Comparison of ENCODE assay signal across 8 mouse cellular contexts in genomic region chr17:75004820-75005219, GRCm38 (mm10). TPM values are rescaled to one million over a fixed set of nuclear protein-coding genes. Genes with fewer than 3 reads are reported as not detected.
DNase-seq lines count a peak whose midpoint lies in the region; ATAC-seq and TF ChIP-seq lines count a peak whose summit lies in the region.

No protein-coding gene starts in this region.

- no peaks in the 10 kb centered on the region for H3K9me3 ChIP-seq in intestine, embryonic 14.5 days (ENCODE audit: control insufficient read depth, low read length)
- H3K9me3 ChIP-seq in midbrain, embryonic 10.5 days (replicated peaks), result no peaks in the 10 kb centered on the region

- under 1% methylated on average over 11 of the region's 11 CpGs for WGBS in intestine, embryonic 14.5 days
- WGBS in midbrain, embryonic 10.5 days, result under 1% methylated on average over 11 of the region's 11 CpGs
- 2% methylated on average over 11 of the region's 11 CpGs for WGBS in small intestine, adult 2 months

- no peaks in the 10 kb centered on the region for H3K36me3 ChIP-seq in intestine, embryonic 14.5 days (ENCODE audit: control insufficient read depth, insufficient read depth, low read length)
- H3K36me3 ChIP-seq in midbrain, embryonic 10.5 days, result no peaks in the 10 kb centered on the region
- H3K36me3 ChIP-seq in small intestine, adult 2 months (ENCODE audit: control insufficient read depth, insufficient read depth, low read length), result no peaks in the 10 kb centered on the region

- ATAC-seq in common myeloid progenitor, adult 5-6 weeks (replicated peaks; ENCODE audit: low read depth, poor library complexity, severe bottlenecking), result peak; percentile 88
- ATAC-seq in intestine, embryonic 14.5 days (replicated peaks; ENCODE audit: low FRiP score, low TSS enrichment, low read depth), result peak; percentile 87
- no peak for ATAC-seq in activated CD4-positive, CD25-positive, alpha-beta regulatory T cell, adult 4 months

- no peak for TF ChIP-seq POLR2A in small intestine, adult 2 months (IDR thresholded peaks at IDR 0.05; ENCODE audit: low read depth, low read length)

- no peaks in the 10 kb centered on the region for H3K27me3 ChIP-seq in intestine, embryonic 14.5 days (replicated peaks; ENCODE audit: control insufficient read depth, insufficient read depth, low read length)
- peaks cover 52% of the 10 kb centered on the region for H3K27me3 ChIP-seq in midbrain, embryonic 10.5 days (ENCODE audit: low read depth, poor library complexity, severe bottlenecking)
- H3K27me3 ChIP-seq in small intestine, adult 2 months (ENCODE audit: control insufficient read depth, insufficient read depth, low read length), result peaks cover 22% of the 10 kb centered on the region

- H3K4me2 ChIP-seq in intestine, embryonic 14.5 days (ENCODE audit: low read length), result peak overlapping the region; percentile 84

- TF ChIP-seq CTCF in small intestine, adult 2 months (IDR thresholded peaks at IDR 0.05; ENCODE audit: extremely low read depth, insufficient read length, insufficient replicate concordance, low read depth, low read length), result peak; percentile 73; the same call in 1 of the 2 replicates

- peak; percentile 2 for DNase-seq in T-cell, adult 2 months (ENCODE audit: low spot score)
- peak; percentile 63 for DNase-seq in gastrocnemius, postnatal 25 days
- DNase-seq in intestine, embryonic 14.5 days (ENCODE audit: low spot score), result no peak
- peak; percentile 91 for DNase-seq in left cerebral cortex, postnatal 4 days
- DNase-seq in midbrain, embryonic 10.5 days (ENCODE audit: low spot score), result peak; percentile 88

- peak overlapping the region; percentile 83 for H3K9ac ChIP-seq in intestine, embryonic 14.5 days (ENCODE audit: low read length)

- intact Hi-C loops in left cerebral cortex, postnatal 4 days (cut with DNase I), result loop anchor here (2.0 to 5.0 kb wide), 2 partner anchors 194 to 532 kb away; no protein-coding TSS in a partner anchor

- peaks cover 10% of the 10 kb centered on the region for H3K4me1 ChIP-seq in intestine, embryonic 14.5 days (replicated peaks; ENCODE audit: control insufficient read depth, insufficient read depth, low read length)
- peaks cover 29% of the 10 kb centered on the region for H3K4me1 ChIP-seq in midbrain, embryonic 10.5 days
- H3K4me1 ChIP-seq in small intestine, adult 2 months (ENCODE audit: control insufficient read depth, insufficient read depth, insufficient read length, low read length), result peaks cover 1% of the 10 kb centered on the region; the same call in 1 of the 2 replicates

- peak overlapping the region; percentile 92 for H3K27ac ChIP-seq in intestine, embryonic 14.5 days (ENCODE audit: low read depth)
- peak overlapping the region; percentile 89 for H3K27ac ChIP-seq in midbrain, embryonic 10.5 days (replicated peaks)
- peak overlapping the region; percentile 61 for H3K27ac ChIP-seq in small intestine, adult 2 months (ENCODE audit: insufficient read depth, low read depth, low read length)

- H3K4me3 ChIP-seq in intestine, embryonic 14.5 days (ENCODE audit: low read depth, low read length), result peak overlapping the region; percentile 92
- peak overlapping the region; percentile 90 for H3K4me3 ChIP-seq in midbrain, embryonic 10.5 days
- H3K4me3 ChIP-seq in small intestine, adult 2 months (ENCODE audit: low read depth, low read length), result peak overlapping the region; percentile 69

RNA-seq across cellular contexts. Expression of gene Ltbp1, which starts 0.5 kb away (rescaled TPM):
- total RNA-seq in common myeloid progenitor, adult 5-6 weeks (2017), result 2.2 and 2.5 TPM in 2 replicates
- 10 to 100 TPM; 10.2 to 11.1 TPM for total RNA-seq in gastrocnemius, postnatal 25 days (2021)
- polyA plus RNA-seq in intestine, embryonic 14.5 days (2014; fragmentation: Nextera tagmentation; extraction: Ambion mirVana), result 29.8 and 38.0 TPM in 2 replicates
- total RNA-seq in left cerebral cortex, postnatal 4 days (2021), result 1 to 10 TPM; 3.1 to 3.3 TPM
- 4.1 and 5.4 TPM in 2 replicates for polyA plus RNA-seq in midbrain, embryonic 10.5 days (2016; fragmentation: Nextera tagmentation; extraction: Ambion mirVana)
- 6.6 and 12.2 TPM in 2 replicates for polyA plus RNA-seq in small intestine, adult 2 months (2012; rRNA removed)
- under 1 TPM in 1 of 2 experiments, not detected in 1; 0.15 TPM for polyA plus RNA-seq in activated CD4-positive, CD25-positive, alpha-beta regulatory T cell, adult 4 months (2017; shearing (Covaris generic))
